Mouse (Mus musculus) v-Abl transformed pro-B cells (cell line): Measurements from ENCODE around the gene Car6.

Source experiments
- in situ Hi-C, 2 experiments: fragments of 400-800 bp; cut with MboI; formaldehyde crosslinking; loops; one replicate each; pipeline ENCODE4 v1.15.1; 2025; ENCODE audit not compliant: unreplicated experiment in 2 of 2

Gene Car6

GRCm38 (mm10) chr4:150202702-150203101, 1.6 kb upstream of the Car6 start:
- in situ Hi-C loops: no loop called here

- in situ Hi-C loops: no loop called here
These were observed 2.9 kb downstream of the Car6 start for GRCm38 (mm10) chr4:150198268-150198667.

- in situ Hi-C loops: no loop called here
These were observed 7.2 kb downstream of the Car6 start for GRCm38 (mm10) chr4:150193915-150194314.

GRCm38 (mm10) chr4:150192199-150192598, 8.9 kb downstream of the Car6 start:
- in situ Hi-C loops: no loop called here

- in situ Hi-C loops: loop anchor here (5.0 to 10.0 kb wide), 3 partner anchors 34 to 137 kb away; no protein-coding TSS in a partner anchor
These were observed 12.9 kb downstream of the Car6 start for GRCm38 (mm10) chr4:150188236-150188635.

GRCm38 (mm10) chr4:150181304-150181703, 19.8 kb downstream of the Car6 start:
- in situ Hi-C loops: loop anchor here in 1 of 2 experiments (10.0 kb wide), 1 partner anchor 143 kb away; no protein-coding TSS in a partner anchor

GRCm38 (mm10) chr4:150178131-150178530, 23.0 kb downstream of the Car6 start:
- in situ Hi-C loops: no loop called here

- in situ Hi-C loops: no loop called here
These were observed 24.0 kb downstream of the Car6 start for GRCm38 (mm10) chr4:150177122-150177521.

- in situ Hi-C loops: no loop called here
These were observed 24.6 kb downstream of the Car6 start for GRCm38 (mm10) chr4:150176535-150176934.

GRCm38 (mm10) chr4:150174027-150174426, 27.1 kb downstream of the Car6 start:
- in situ Hi-C loops: no loop called here

GRCm38 (mm10) chr4:150173281-150173680, 27.9 kb downstream of the Car6 start:
- in situ Hi-C loops: no loop called here

GRCm38 (mm10) chr4:150172107-150172506, 29.0 kb downstream of the Car6 start:
- in situ Hi-C loops: no loop called here

GRCm38 (mm10) chr4:150168406-150168805, 32.7 kb downstream of the Car6 start:
- in situ Hi-C loops: no loop called here

- in situ Hi-C loops: no loop called here
These were observed 36.3 kb downstream of the Car6 start for GRCm38 (mm10) chr4:150164875-150165274.

GRCm38 (mm10) chr4:150162561-150163169, 38.5 kb downstream of the Car6 start:
- in situ Hi-C loops: no loop called here

GRCm38 (mm10) chr4:150159458-150159857, 41.7 kb downstream of the Car6 start:
- in situ Hi-C loops: no loop called here

GRCm38 (mm10) chr4:150157348-150157882, 43.7 kb downstream of the Car6 start:
- in situ Hi-C loops: no loop called here

GRCm38 (mm10) chr4:150155731-150156130, 45.4 kb downstream of the Car6 start:
- in situ Hi-C loops: no loop called here

GRCm38 (mm10) chr4:150155301-150155700, 45.8 kb downstream of the Car6 start:
- in situ Hi-C loops: no loop called here

GRCm38 (mm10) chr4:150152483-150152882, 48.6 kb downstream of the Car6 start:
- in situ Hi-C loops: no loop called here

GRCm38 (mm10) chr4:150151045-150151444, 50.1 kb downstream of the Car6 start:
- in situ Hi-C loops: no loop called here

- in situ Hi-C loops: no loop called here
These were observed 54.8 kb downstream of the Car6 start for GRCm38 (mm10) chr4:150146286-150146685.
